Mouse (Mus musculus) embryonic fibroblast, embryonic 13.5 days (primary cell): ENCODE data around the gene Rbpj. TPM values are rescaled to one million over a fixed set of nuclear protein-coding genes. Genes with fewer than 3 reads are reported as not detected.
A peak's percentile ranks its signal among the peaks of the same experiment; 100 is the strongest.

Experiments
- H3K27ac ChIP-seq: 2 replicates; pipeline ENCODE4 v1.5.1; 2012; ENCODE audit warnings: low read length, control low read depth, inconsistent platforms; ENCODE audit not compliant: insufficient read depth
- H3K4me1 ChIP-seq: 2 replicates; pipeline ENCODE4 v1.6.1; 2011; ENCODE audit warnings: low read length; ENCODE audit not compliant: control insufficient read depth, insufficient read depth
- H3K4me3 ChIP-seq: 2 replicates; pipeline ENCODE4 v1.5.1; 2011; ENCODE audit warnings: mild to moderate bottlenecking, control low read depth, low read length; ENCODE audit not compliant: insufficient read depth
- CTCF ChIP-seq: IDR thresholded peaks from 2 replicates; pipeline ENCODE4 v1.5.1; 2011; ENCODE audit warnings: mild to moderate bottlenecking, control low read depth, low read length, moderate library complexity, borderline replicate concordance; ENCODE audit not compliant: insufficient read depth
- POLR2A ChIP-seq: IDR thresholded peaks from 2 replicates; pipeline ENCODE4 v1.6.1; 2011; ENCODE audit warnings: low read depth, mild to moderate bottlenecking, control low read depth, low read length, moderate library complexity
- polyA plus RNA-seq: library from polyadenylated mRNA; stranded (reverse); fragments of >200 nt; gene quantifications from 2 replicates; pipeline ENCODE4 v1.2.4, GENCODE M21; 2011; ENCODE audit warnings: low read depth; ENCODE audit not compliant: missing spikeins, insufficient read length

Gene Rbpj
- polyA plus RNA-seq, 1 experiment, result 98.7 TPM

DNA sequence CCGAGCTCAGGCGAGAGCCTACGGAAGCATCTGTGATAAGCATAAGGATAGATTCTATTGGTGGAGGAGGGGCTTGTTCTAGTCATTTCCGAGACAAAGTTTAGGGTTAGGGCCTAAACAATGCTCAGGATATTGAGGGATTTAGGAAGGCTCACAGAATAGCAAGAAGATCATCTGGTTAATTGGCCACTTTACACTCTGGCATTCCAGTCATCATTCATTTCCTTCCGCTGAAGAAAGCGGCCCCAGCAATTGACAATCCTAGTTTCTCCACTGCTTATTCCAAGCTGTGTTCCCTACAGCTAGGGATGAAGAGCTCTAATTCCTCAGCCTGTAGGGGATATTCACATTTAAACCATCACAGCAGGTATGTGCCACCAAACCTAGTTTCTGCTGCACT lies 39.8 kb downstream of the Rbpj start:
- H3K27ac ChIP-seq, result no peak overlapping the region
- no peak for TF ChIP-seq POLR2A
- TF ChIP-seq CTCF, result no peak
- H3K4me1 ChIP-seq, result peaks cover 4% of the 10 kb centered on the region; the same call in 1 of the 2 replicates
- H3K4me3 ChIP-seq, result no peak overlapping the region

DNA sequence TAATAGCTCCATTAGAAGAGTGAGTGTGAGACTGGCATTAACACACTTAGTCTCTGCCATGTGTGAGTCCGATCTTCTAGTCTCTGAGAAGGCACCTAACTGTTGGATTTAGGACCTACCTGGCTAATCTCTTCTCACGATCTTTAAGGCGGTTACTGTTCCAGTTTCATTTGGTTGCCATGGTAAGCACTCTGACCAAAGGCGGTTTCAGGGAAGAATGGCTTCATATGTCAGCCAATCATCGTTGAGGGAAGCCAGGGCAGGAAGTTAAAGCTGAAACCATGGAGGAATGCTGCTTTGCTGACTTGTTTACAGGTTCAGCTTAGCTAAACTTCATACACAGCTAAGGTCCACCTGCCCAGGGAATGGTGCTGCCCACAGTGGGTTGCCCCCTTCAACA lies 41.4 kb downstream of the Rbpj start:
- no peak overlapping the region for H3K4me3 ChIP-seq
- H3K27ac ChIP-seq, result no peak overlapping the region
- peaks cover 7% of the 10 kb centered on the region; the same call in 1 of the 2 replicates for H3K4me1 ChIP-seq
- TF ChIP-seq CTCF (no peak), POLR2A (no peak)

DNA sequence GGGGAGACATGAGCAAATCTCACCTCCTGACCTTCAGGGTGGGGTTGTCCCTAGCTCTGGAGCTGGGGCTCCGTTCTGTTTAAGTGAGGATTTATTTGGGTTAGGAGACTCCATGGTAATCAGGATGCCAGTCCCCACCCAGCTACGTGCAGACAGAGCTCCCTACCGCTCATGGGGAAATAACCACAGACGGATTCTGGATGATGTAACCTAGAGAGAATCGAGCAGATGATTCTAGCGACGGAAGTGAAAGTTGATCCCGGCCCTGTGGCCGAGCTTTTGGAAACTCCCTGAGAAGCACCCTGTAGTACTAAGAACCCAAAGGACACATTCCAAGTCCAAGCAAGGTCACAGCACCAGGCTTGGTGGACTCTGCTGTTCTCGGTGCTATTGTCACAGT lies 43.5 kb downstream of the Rbpj start:
- H3K4me1 ChIP-seq, result peaks cover 7% of the 10 kb centered on the region; the same call in 1 of the 2 replicates
- no peak for TF ChIP-seq POLR2A
- no peak for TF ChIP-seq CTCF
- H3K27ac ChIP-seq, result peak overlapping the region; percentile 88
- H3K4me3 ChIP-seq, result no peak overlapping the region

DNA sequence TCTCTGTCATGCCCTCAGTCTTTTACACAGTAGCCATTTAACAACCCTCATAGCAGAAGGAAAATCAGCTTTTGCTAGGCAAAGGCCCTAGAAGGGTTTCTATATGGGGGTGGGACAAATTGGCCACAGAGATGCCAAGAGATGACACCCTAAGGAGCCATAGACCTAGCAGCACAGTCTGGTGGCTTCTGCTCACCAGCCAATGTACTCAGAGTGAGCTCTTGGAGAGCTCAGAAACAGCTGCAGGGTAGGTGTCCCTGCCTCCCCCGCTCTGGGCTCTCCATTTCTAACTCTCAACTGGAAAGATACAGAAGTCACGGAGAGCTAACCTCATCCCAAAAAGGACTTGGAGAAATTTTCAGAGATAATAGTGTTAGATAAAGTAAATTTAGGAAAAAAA lies 44.0 kb downstream of the Rbpj start:
- no peak overlapping the region for H3K4me3 ChIP-seq
- TF ChIP-seq POLR2A (no peak), CTCF (no peak)
- H3K27ac ChIP-seq, result peak overlapping the region; percentile 88
- H3K4me1 ChIP-seq, result peaks cover 7% of the 10 kb centered on the region; the same call in 1 of the 2 replicates

DNA sequence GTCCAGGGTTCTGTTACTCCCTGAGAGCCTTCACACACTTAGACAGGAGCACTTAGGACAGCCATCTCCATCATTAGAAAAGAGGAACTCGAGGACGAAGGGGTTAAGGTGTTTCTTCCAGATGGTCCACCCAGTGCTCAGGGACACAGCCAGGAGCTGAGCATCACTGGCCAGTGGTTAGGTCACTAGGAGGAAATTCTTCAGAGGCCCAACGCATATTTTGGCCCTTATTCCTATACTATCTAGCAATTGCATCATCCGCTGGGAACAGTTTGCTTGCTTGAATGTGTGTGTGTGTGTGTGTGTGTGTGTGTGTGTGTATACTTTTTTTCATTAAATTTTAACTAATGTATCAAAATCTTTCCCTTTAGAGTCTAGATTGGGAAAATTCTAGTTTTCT lies 45.5 kb downstream of the Rbpj start:
- Histone ChIP-seq H3K4me3 (no peak overlapping the region), H3K27ac (peak overlapping the region; percentile 87), H3K4me1 (peaks cover 7% of the 10 kb centered on the region; the same call in 1 of the 2 replicates)
- TF ChIP-seq CTCF (no peak), POLR2A (no peak)

DNA sequence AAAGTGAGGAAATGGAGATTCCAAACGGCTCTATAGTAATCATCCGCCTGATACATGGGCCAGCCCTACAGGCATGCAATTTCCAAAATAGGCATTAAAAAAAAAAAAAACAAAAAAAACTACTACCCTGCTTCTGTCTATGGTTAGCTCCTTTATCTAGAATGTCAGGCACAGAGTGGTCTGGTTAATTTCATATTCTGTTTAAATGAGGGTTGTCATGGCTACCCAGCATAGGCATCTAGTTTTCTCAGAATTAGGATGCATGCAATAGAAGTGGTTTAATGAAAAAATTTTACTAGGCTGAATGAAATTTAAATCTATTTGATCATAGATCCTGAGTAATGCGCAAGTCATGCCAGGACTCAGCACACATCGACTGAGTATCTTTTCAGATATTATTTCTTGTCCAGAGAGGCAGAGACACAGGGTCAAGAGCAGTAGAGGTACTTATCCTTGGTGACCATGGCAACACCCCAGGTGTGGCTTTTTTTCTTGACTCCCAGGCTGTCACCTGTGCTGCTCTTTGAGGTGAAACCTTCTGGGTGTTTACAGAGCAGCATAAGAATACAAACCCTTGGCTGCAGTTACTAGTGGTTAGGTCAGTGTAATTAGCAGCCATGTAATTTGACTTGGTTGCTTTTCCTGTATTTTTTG lies 49.1 kb downstream of the Rbpj start:
- TF ChIP-seq CTCF (no peak), POLR2A (no peak)
- H3K4me3 ChIP-seq, result no peak overlapping the region
- no peak overlapping the region for H3K27ac ChIP-seq
- peaks cover 3% of the 10 kb centered on the region; the same call in 1 of the 2 replicates for H3K4me1 ChIP-seq

DNA sequence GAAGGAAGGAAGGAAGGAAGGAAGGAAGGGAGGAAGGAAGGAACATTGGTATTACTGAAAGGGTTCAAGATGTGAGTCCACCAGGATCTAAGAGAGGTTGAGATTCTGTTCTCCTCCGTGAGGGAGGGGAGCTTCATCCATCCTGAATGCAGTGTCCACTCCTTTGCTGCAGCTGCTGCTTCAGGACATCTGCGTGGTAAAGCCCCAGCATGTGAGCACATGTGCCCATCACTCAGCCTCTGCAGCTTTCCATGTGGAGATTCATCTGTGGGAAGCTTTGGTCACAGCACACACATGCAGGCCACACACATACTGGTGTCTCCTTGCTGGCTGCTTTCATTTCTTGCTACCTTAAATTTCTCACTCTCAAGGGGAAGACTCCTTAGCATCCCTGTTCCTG lies 50.5 kb downstream of the Rbpj start:
- no peak for TF ChIP-seq CTCF
- no peak for TF ChIP-seq POLR2A
- H3K4me1 ChIP-seq, result no peaks in the 10 kb centered on the region; the same call in 1 of the 2 replicates
- H3K4me3 ChIP-seq, result no peak overlapping the region
- no peak overlapping the region for H3K27ac ChIP-seq

DNA sequence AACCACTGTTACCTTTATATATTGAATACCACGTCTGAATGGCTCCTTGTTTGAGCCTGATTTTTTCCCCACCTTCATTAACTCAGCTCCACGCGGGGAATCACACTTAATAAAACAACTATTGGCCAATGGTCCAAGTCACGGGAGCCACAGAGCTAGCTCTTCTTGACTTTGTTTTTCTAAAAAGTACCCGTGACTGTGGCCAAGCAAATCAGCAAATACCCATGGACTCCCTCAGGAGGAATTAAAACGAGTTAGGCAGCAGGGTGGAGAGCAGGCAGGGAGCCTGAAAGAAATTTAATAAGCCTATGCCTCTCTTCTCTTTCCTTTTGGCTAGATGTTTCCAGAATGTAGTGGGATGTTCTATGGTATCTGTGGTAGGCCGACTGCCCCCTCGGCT lies 51.9 kb downstream of the Rbpj start:
- H3K27ac ChIP-seq, result no peak overlapping the region
- TF ChIP-seq CTCF (no peak), POLR2A (no peak)
- H3K4me3 ChIP-seq, result no peak overlapping the region
- peaks cover 4% of the 10 kb centered on the region for H3K4me1 ChIP-seq

DNA sequence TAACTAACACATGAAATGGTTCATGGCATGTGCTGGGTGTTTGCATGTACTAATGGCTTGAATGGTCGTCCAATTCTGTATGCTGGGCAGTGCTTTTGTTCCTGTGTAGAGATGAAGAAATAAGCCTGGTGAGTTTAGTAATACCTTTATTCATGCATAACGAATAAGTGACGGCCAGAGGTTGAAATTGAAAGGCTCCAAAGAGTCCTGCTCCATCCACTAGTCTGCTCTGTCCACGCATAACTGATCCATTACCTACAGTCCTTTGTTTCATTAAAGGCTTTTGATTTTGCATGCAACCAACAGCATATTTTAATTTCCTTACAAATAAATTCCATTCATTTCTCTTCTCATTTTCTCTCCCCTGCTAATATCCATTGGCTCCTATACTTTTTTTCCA lies 53.2 kb downstream of the Rbpj start:
- TF ChIP-seq CTCF, result no peak
- no peak for TF ChIP-seq POLR2A

DNA sequence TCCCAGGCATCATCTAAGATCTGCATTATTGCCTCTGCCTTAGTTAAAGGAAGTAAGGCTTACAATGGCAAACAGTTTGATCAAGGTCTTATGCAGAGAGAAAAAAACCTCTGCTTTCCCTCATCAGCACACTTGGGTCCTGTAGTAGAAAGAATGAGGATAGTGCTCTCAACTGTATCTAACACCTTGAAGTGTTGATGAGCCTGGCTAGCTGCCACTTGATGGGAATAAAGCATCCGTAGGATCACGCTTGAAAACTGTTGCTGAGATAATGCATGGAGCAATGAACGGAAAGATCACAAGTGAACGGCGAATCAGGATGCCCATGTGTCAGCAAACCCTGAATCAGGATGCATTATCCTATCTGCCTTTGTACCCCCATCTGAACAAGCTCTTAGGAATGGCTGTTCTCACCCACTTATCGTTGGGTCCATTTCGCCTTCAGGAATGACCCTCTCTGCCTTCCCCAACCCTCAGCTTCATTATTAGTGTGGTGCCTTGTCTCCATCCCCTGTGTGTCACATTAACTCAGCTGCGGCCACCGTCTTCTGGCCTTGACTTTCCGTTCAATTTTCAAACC lies 54.1 kb downstream of the Rbpj start:
- Histone ChIP-seq H3K4me3 (no peak overlapping the region), H3K4me1 (peaks cover 9% of the 10 kb centered on the region), H3K27ac (no peak overlapping the region)
- TF ChIP-seq CTCF (no peak), POLR2A (no peak)

More for the DNA sequence above, 53.2 kb downstream of the Rbpj start:
- Histone ChIP-seq H3K4me3 (no peak overlapping the region), H3K27ac (no peak overlapping the region), H3K4me1 (peaks cover 9% of the 10 kb centered on the region)
